Mouse (Mus musculus): ENCODE measurements around the gene Ptpn3. TPM values are rescaled to one million over a fixed set of nuclear protein-coding genes. Genes with fewer than 3 reads are reported as not detected.

Ptpn3 gene
- total and polyA plus RNA-seq, 2 experiments: 12.7 to 18.4 TPM

GRCm38 (mm10) chr4:57142374-57143025 is 159.1 kb downstream of the Ptpn3 start:
- TF ChIP-seq POLR2A (IDR thresholded peaks at IDR 0.05; ENCODE audit: extremely low read depth, insufficient read depth, low read length): no peak
- no peak for TF ChIP-seq CTCF (IDR thresholded peaks at IDR 0.05; ENCODE audit: low read depth, low read length)
- peak; percentile 78 for DNase-seq (ENCODE audit: extremely low read depth, low read depth, low spot score)
- Histone ChIP-seq H3K27me3 (ENCODE audit: control insufficient read depth, insufficient read depth, low read length) (no peaks in the 10 kb centered on the region), H3K4me1 (ENCODE audit: control insufficient read depth, insufficient read depth, low read length) (peaks cover 25% of the 10 kb centered on the region), H3K79me2 (ENCODE audit: control insufficient read depth, insufficient read depth, low read length) (peaks cover 2% of the 10 kb centered on the region; the same call in 1 of the 2 replicates), H3K36me3 (ENCODE audit: control insufficient read depth, insufficient read depth, low read length) (no peaks in the 10 kb centered on the region), H3K27ac (replicated peaks; ENCODE audit: insufficient read depth, low read depth, low read length) (peak overlapping the region; percentile 86), H3K4me3 (ENCODE audit: insufficient read depth, low read depth, low read length) (peak overlapping the region; percentile 68), H3K9ac (ENCODE audit: low read depth, low read length) (peak overlapping the region; percentile 77)
- 3% methylated on average over 43 of the region's 43 CpGs for WGBS

DNA sequence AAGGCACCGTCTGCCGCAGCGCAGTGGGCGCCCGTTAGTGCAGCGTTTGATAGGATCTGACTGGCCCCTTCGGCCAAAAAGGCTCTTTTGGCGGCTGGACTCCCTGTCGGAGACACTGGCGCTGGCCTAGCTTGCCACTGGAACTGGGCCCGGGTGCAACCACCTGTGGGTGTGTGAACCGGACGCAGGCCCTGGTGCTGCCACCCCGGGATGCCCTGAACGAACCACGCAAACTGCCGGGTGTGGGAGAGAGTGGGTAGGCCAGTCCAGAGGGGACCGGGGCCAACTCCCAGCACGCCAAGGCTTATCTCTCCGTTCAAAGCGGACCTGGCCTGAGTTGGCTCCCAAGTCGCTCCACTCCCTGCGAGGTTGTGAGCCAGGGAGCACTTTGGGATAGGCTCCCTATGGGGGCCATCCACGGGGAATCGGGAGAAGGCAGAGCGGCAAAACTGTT is 159.7 kb downstream of the Ptpn3 start:
- Histone ChIP-seq H3K9ac (ENCODE audit: low read depth, low read length) (peak overlapping the region; percentile 77), H3K79me2 (ENCODE audit: control insufficient read depth, insufficient read depth, low read length) (peaks cover 5% of the 10 kb centered on the region; the same call in 1 of the 2 replicates), H3K27me3 (ENCODE audit: control insufficient read depth, insufficient read depth, low read length) (no peaks in the 10 kb centered on the region), H3K4me3 (ENCODE audit: insufficient read depth, low read depth, low read length) (peak overlapping the region; percentile 68), H3K36me3 (ENCODE audit: control insufficient read depth, insufficient read depth, low read length) (no peaks in the 10 kb centered on the region), H3K4me1 (ENCODE audit: control insufficient read depth, insufficient read depth, low read length) (peaks cover 27% of the 10 kb centered on the region), H3K27ac (replicated peaks; ENCODE audit: insufficient read depth, low read depth, low read length) (peak overlapping the region; percentile 86)
- TF ChIP-seq POLR2A (IDR thresholded peaks at IDR 0.05; ENCODE audit: extremely low read depth, insufficient read depth, low read length): 0 out of 2 replicates have a peak, but pooled peaks have one; percentile 48
- TF ChIP-seq CTCF (IDR thresholded peaks at IDR 0.05; ENCODE audit: low read depth, low read length): no peak
- peak; percentile 94 for DNase-seq (ENCODE audit: extremely low read depth, low read depth, low spot score)
- 2% methylated on average over 26 of the region's 26 CpGs for WGBS

- peaks cover 30% of the 10 kb centered on the region for H3K4me1 ChIP-seq (ENCODE audit: control insufficient read depth, insufficient read depth, low read length)
- H3K27me3 ChIP-seq (ENCODE audit: control insufficient read depth, insufficient read depth, low read length): no peaks in the 10 kb centered on the region
- H3K36me3 ChIP-seq (ENCODE audit: control insufficient read depth, insufficient read depth, low read length): no peaks in the 10 kb centered on the region
- H3K79me2 ChIP-seq (ENCODE audit: control insufficient read depth, insufficient read depth, low read length): peaks cover 10% of the 10 kb centered on the region; the same call in 1 of the 2 replicates
- H3K27ac ChIP-seq (replicated peaks; ENCODE audit: insufficient read depth, low read depth, low read length): peak overlapping the region; percentile 86
- H3K4me3 ChIP-seq (ENCODE audit: insufficient read depth, low read depth, low read length): peak overlapping the region; percentile 60
- WGBS: 15% methylated on average over 15 of the region's 15 CpGs
- TF ChIP-seq POLR2A (IDR thresholded peaks at IDR 0.05; ENCODE audit: extremely low read depth, insufficient read depth, low read length) (no peak), CTCF (IDR thresholded peaks at IDR 0.05; ENCODE audit: low read depth, low read length) (no peak)
- peak overlapping the region; percentile 77 for H3K9ac ChIP-seq (ENCODE audit: low read depth, low read length)
- DNase-seq (ENCODE audit: extremely low read depth, low read depth, low spot score): peak; percentile 27
Observed at GRCm38 (mm10) chr4:57140992-57141717, 160.5 kb downstream of the Ptpn3 start.

Other genes starting within 250 kb of the Ptpn3 start
- gene Epb41l4b, start 158.4 kb downstream of the Ptpn3 start, total RNA-seq (2014; rRNA removed): 44.7 and 46.3 TPM in 2 replicates
- gene Epb41l4b, start 158.4 kb downstream of the Ptpn3 start, polyA plus RNA-seq (2012; rRNA removed): 33.9 and 36.5 TPM in 2 replicates
- gene Palm2, start 132.4 kb upstream of the Ptpn3 start, total RNA-seq (2014; rRNA removed): 0.20 and 1.0 TPM in 2 replicates
- gene Palm2, start 132.4 kb upstream of the Ptpn3 start, polyA plus RNA-seq (2012; rRNA removed): not detected in 2 replicates